Mouse (Mus musculus) liver, postnatal 0 days (tissue): ENCODE results near the gene Tecr.

Experiments
- CTCF ChIP-seq: sonication (generic); IDR thresholded peaks from 2 replicates; pipeline ENCODE4 v1.5.1; 2016; ENCODE audit warnings: antibody characterized with exemption, low read depth
- EP300 ChIP-seq: IDR thresholded peaks from 2 replicates; pipeline ENCODE4 v1.6.1; 2016; ENCODE audit warnings: antibody characterized with exemption, low read depth, mild to moderate bottlenecking

GRCm38 (mm10) chr8:83580826-83581225, 26.9 kb downstream of the Tecr start:
- TF ChIP-seq CTCF = no peak
- TF ChIP-seq EP300 = no peak
